Mouse (Mus musculus): ENCODE results near the gene Hmcn2. TPM values are rescaled to one million over a fixed set of nuclear protein-coding genes. Genes with fewer than 3 reads are reported as not detected.

The Hmcn2 gene
- polyA plus RNA-seq, 1 experiment from 2014 or later = not detected

DNA sequence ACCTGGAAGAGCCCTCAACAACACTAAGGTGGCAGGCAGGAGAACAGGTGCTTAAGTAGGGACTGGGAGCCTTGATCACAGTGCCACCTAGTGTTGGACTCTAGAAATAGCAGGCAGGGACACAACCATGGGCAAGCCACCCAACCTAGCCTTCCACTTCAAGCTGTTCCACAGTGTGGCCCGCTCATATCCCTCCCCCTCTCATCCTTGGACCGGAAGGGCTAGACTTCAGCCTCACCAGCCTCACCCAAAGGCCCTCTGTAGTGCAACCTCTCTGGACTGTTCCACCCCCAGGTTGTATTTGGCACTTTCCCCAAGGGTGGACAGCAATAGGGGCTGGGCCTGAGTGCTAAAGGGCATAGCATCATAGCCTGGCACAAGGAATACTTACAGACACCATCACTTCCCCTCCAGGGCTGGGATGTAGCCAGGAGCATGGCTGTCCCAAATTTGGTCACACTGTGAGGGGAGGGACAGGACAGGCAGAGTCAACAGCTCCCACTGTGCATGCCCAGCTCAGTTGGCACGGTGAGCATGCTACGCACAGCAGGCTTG lies 67.2 kb downstream of the Hmcn2 start:
- Histone ChIP-seq H3K4me2 (ENCODE audit: low read depth, severe bottlenecking) (no peak overlapping the region), H3K27me3 (ENCODE audit: control insufficient read depth, insufficient read depth, low read length) (no peaks in the 10 kb centered on the region), H3K4me1 (ENCODE audit: control insufficient read depth, insufficient read depth, low read length) (no peaks in the 10 kb centered on the region), H3K4me3 (ENCODE audit: low read depth, low read length) (no peak overlapping the region), H3K27ac (replicated peaks; ENCODE audit: low read depth, low read length) (no peak overlapping the region), H3K9me3 (ENCODE audit: control insufficient read depth, low read length) (no peaks in the 10 kb centered on the region), H3K36me3 (ENCODE audit: control insufficient read depth, insufficient read depth, low read length) (no peaks in the 10 kb centered on the region), H3K9ac (ENCODE audit: low read length) (no peak overlapping the region)
- 0 out of 2 replicates have a peak, but pooled peaks have one; percentile 3 for ATAC-seq (ENCODE audit: insufficient number of reproducible peaks, low FRiP score, low TSS enrichment, low read depth)
- 48% methylated on average over 4 of the region's 4 CpGs for WGBS
- peak; percentile 70 for DNase-seq (ENCODE audit: low spot score)

GRCm38 (mm10) chr2:31382952-31383351 lies 68.7 kb downstream of the Hmcn2 start:
- WGBS = 18% methylated on average over 4 of the region's 4 CpGs
- Histone ChIP-seq H3K36me3 (ENCODE audit: control insufficient read depth, insufficient read depth, low read length) (no peaks in the 10 kb centered on the region), H3K4me1 (ENCODE audit: control insufficient read depth, insufficient read depth, low read length) (no peaks in the 10 kb centered on the region), H3K27me3 (ENCODE audit: control insufficient read depth, insufficient read depth, low read length) (no peaks in the 10 kb centered on the region), H3K9me3 (ENCODE audit: control insufficient read depth, low read length) (no peaks in the 10 kb centered on the region), H3K27ac (replicated peaks; ENCODE audit: low read depth, low read length) (no peak overlapping the region), H3K4me3 (ENCODE audit: low read depth, low read length) (no peak overlapping the region), H3K4me2 (ENCODE audit: low read depth, severe bottlenecking) (no peak overlapping the region), H3K9ac (ENCODE audit: low read length) (no peak overlapping the region)
- DNase-seq (ENCODE audit: low spot score) (peak; percentile 46), ATAC-seq (ENCODE audit: insufficient number of reproducible peaks, low FRiP score, low TSS enrichment, low read depth) (no peak)

DNA sequence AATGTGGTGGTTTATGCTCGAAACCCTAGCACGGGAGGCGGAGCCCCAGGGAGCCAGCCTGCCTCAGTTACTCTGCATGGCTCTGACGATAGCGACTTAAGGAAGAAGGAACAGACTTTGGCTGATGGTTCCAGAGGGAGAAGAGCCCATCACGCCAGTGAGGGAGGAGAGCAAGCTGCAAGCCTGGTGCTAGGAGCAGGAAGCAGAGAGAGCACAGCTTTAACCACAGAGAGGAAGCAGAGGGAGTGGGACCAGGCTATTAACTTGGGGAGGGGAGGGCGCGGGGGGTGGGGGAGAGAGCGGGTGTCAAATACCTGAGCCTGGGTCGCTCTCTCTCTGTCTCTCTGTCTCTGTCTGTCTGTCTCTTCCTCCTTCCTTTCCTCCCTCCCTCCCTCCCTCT lies 102.8 kb downstream of the Hmcn2 start:
- WGBS = 55% methylated on average over 10 of the region's 10 CpGs
- Histone ChIP-seq H3K4me2 (ENCODE audit: low read depth, severe bottlenecking) (no peak overlapping the region), H3K27me3 (ENCODE audit: control insufficient read depth, insufficient read depth, low read length) (no peaks in the 10 kb centered on the region), H3K4me1 (ENCODE audit: control insufficient read depth, insufficient read depth, low read length) (no peaks in the 10 kb centered on the region), H3K4me3 (ENCODE audit: low read depth, low read length) (no peak overlapping the region), H3K36me3 (ENCODE audit: control insufficient read depth, insufficient read depth, low read length) (no peaks in the 10 kb centered on the region), H3K9me3 (ENCODE audit: control insufficient read depth, low read length) (no peaks in the 10 kb centered on the region), H3K27ac (replicated peaks; ENCODE audit: low read depth, low read length) (no peak overlapping the region), H3K9ac (ENCODE audit: low read length) (no peak overlapping the region)
- ATAC-seq (ENCODE audit: insufficient number of reproducible peaks, low FRiP score, low TSS enrichment, low read depth) (no peak), DNase-seq (ENCODE audit: low spot score) (no peak)

- ATAC-seq (ENCODE audit: insufficient number of reproducible peaks, low FRiP score, low TSS enrichment, low read depth) = no peak
These were observed 103.8 kb downstream of the Hmcn2 start for GRCm38 (mm10) chr2:31418021-31418420.

GRCm38 (mm10) chr2:31418571-31418970 lies 104.4 kb downstream of the Hmcn2 start:
- no peak overlapping the region for H3K27ac ChIP-seq (replicated peaks; ENCODE audit: low read depth, low read length)
- DNase-seq (ENCODE audit: low spot score) = no peak
- no peak for ATAC-seq (ENCODE audit: insufficient number of reproducible peaks, low FRiP score, low TSS enrichment, low read depth)

More at GRCm38 (mm10) chr2:31418021-31418420, 103.8 kb downstream of the Hmcn2 start:
- H3K9me3 ChIP-seq (ENCODE audit: control insufficient read depth, low read length) = no peaks in the 10 kb centered on the region
- H3K27me3 ChIP-seq (ENCODE audit: control insufficient read depth, insufficient read depth, low read length) = no peaks in the 10 kb centered on the region
- H3K9ac ChIP-seq (ENCODE audit: low read length) = no peak overlapping the region
- no peak overlapping the region for H3K4me2 ChIP-seq (ENCODE audit: low read depth, severe bottlenecking)
- WGBS = 89% methylated on average over 5 of the region's 5 CpGs
- no peak overlapping the region for H3K27ac ChIP-seq (replicated peaks; ENCODE audit: low read depth, low read length)
- no peaks in the 10 kb centered on the region for H3K36me3 ChIP-seq (ENCODE audit: control insufficient read depth, insufficient read depth, low read length)
- no peak for DNase-seq (ENCODE audit: low spot score)
- H3K4me1 ChIP-seq (ENCODE audit: control insufficient read depth, insufficient read depth, low read length) = no peaks in the 10 kb centered on the region
- H3K4me3 ChIP-seq (ENCODE audit: low read depth, low read length) = no peak overlapping the region

DNA sequence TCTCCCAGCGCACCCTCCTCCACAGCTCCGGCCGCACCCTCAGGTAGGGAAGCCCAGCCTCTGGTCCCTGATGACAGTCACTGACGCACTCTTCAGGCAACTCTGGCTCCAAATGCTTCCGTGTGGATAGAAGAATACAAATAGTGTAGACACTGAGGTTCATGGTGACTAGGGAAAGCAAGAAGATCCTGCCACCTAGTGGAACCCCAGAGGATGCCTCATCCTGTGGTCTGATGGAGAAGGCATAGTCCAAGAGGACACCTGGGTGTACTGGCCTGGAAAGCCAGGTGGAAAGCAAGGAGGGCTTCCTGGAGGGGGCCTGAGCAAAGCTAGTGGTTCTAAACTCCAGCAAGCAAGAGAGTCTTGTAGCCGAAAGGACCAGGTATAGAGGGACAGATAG lies 106.7 kb downstream of the Hmcn2 start:
- Histone ChIP-seq H3K4me2 (ENCODE audit: low read depth, severe bottlenecking) (no peak overlapping the region), H3K4me1 (ENCODE audit: control insufficient read depth, insufficient read depth, low read length) (no peaks in the 10 kb centered on the region), H3K4me3 (ENCODE audit: low read depth, low read length) (no peak overlapping the region), H3K27me3 (ENCODE audit: control insufficient read depth, insufficient read depth, low read length) (no peaks in the 10 kb centered on the region), H3K9me3 (ENCODE audit: control insufficient read depth, low read length) (no peaks in the 10 kb centered on the region), H3K27ac (replicated peaks; ENCODE audit: low read depth, low read length) (no peak overlapping the region), H3K9ac (ENCODE audit: low read length) (no peak overlapping the region), H3K36me3 (ENCODE audit: control insufficient read depth, insufficient read depth, low read length) (no peaks in the 10 kb centered on the region)
- ATAC-seq (ENCODE audit: insufficient number of reproducible peaks, low FRiP score, low TSS enrichment, low read depth) (no peak), DNase-seq (ENCODE audit: low spot score) (no peak)
- 78% methylated on average over 6 of the region's 6 CpGs for WGBS

More at GRCm38 (mm10) chr2:31418571-31418970, 104.4 kb downstream of the Hmcn2 start:
- H3K36me3 ChIP-seq (ENCODE audit: control insufficient read depth, insufficient read depth, low read length) = no peaks in the 10 kb centered on the region
- no peaks in the 10 kb centered on the region for H3K4me1 ChIP-seq (ENCODE audit: control insufficient read depth, insufficient read depth, low read length)
- no peak overlapping the region for H3K9ac ChIP-seq (ENCODE audit: low read length)
- H3K4me3 ChIP-seq (ENCODE audit: low read depth, low read length) = no peak overlapping the region
- no peak overlapping the region for H3K4me2 ChIP-seq (ENCODE audit: low read depth, severe bottlenecking)
- WGBS = 33% methylated on average over 8 of the region's 8 CpGs
- H3K9me3 ChIP-seq (ENCODE audit: control insufficient read depth, low read length) = no peaks in the 10 kb centered on the region
- no peaks in the 10 kb centered on the region for H3K27me3 ChIP-seq (ENCODE audit: control insufficient read depth, insufficient read depth, low read length)

- H3K27me3 ChIP-seq (ENCODE audit: control insufficient read depth, insufficient read depth, low read length) = no peaks in the 10 kb centered on the region
- no peak overlapping the region for H3K9ac ChIP-seq (ENCODE audit: low read length)
- no peaks in the 10 kb centered on the region for H3K36me3 ChIP-seq (ENCODE audit: control insufficient read depth, insufficient read depth, low read length)
- no peak overlapping the region for H3K4me2 ChIP-seq (ENCODE audit: low read depth, severe bottlenecking)
- 65% methylated on average over 6 of the region's 6 CpGs for WGBS
- DNase-seq (ENCODE audit: low spot score) (no peak), ATAC-seq (ENCODE audit: insufficient number of reproducible peaks, low FRiP score, low TSS enrichment, low read depth) (no peak)
- no peaks in the 10 kb centered on the region for H3K9me3 ChIP-seq (ENCODE audit: control insufficient read depth, low read length)
- H3K4me1 ChIP-seq (ENCODE audit: control insufficient read depth, insufficient read depth, low read length) = no peaks in the 10 kb centered on the region
- no peak overlapping the region for H3K4me3 ChIP-seq (ENCODE audit: low read depth, low read length)
- H3K27ac ChIP-seq (replicated peaks; ENCODE audit: low read depth, low read length) = no peak overlapping the region
These were observed 108.4 kb downstream of the Hmcn2 start for GRCm38 (mm10) chr2:31422576-31422975.

- WGBS = 86% methylated on average over 5 of the region's 5 CpGs
- Histone ChIP-seq H3K9me3 (ENCODE audit: control insufficient read depth, low read length) (no peaks in the 10 kb centered on the region), H3K27ac (replicated peaks; ENCODE audit: low read depth, low read length) (no peak overlapping the region), H3K27me3 (ENCODE audit: control insufficient read depth, insufficient read depth, low read length) (no peaks in the 10 kb centered on the region), H3K9ac (ENCODE audit: low read length) (no peak overlapping the region), H3K4me1 (ENCODE audit: control insufficient read depth, insufficient read depth, low read length) (no peaks in the 10 kb centered on the region), H3K36me3 (ENCODE audit: control insufficient read depth, insufficient read depth, low read length) (no peaks in the 10 kb centered on the region), H3K4me2 (ENCODE audit: low read depth, severe bottlenecking) (no peak overlapping the region), H3K4me3 (ENCODE audit: low read depth, low read length) (no peak overlapping the region)
- DNase-seq (ENCODE audit: low spot score) (no peak), ATAC-seq (ENCODE audit: insufficient number of reproducible peaks, low FRiP score, low TSS enrichment, low read depth) (no peak)
These were observed 117.3 kb downstream of the Hmcn2 start for GRCm38 (mm10) chr2:31431477-31431876.

GRCm38 (mm10) chr2:31434746-31435145 lies 120.5 kb downstream of the Hmcn2 start:
- Histone ChIP-seq H3K4me1 (ENCODE audit: control insufficient read depth, insufficient read depth, low read length) (no peaks in the 10 kb centered on the region), H3K36me3 (ENCODE audit: control insufficient read depth, insufficient read depth, low read length) (no peaks in the 10 kb centered on the region), H3K27ac (replicated peaks; ENCODE audit: low read depth, low read length) (no peak overlapping the region), H3K4me3 (ENCODE audit: low read depth, low read length) (no peak overlapping the region), H3K9me3 (ENCODE audit: control insufficient read depth, low read length) (no peaks in the 10 kb centered on the region), H3K4me2 (ENCODE audit: low read depth, severe bottlenecking) (no peak overlapping the region), H3K27me3 (ENCODE audit: control insufficient read depth, insufficient read depth, low read length) (no peaks in the 10 kb centered on the region), H3K9ac (ENCODE audit: low read length) (no peak overlapping the region)
- DNase-seq (ENCODE audit: low spot score) = no peak
- no peak for ATAC-seq (ENCODE audit: insufficient number of reproducible peaks, low FRiP score, low TSS enrichment, low read depth)
- WGBS = 71% methylated on average over 10 of the region's 10 CpGs

All from limb, embryonic 11.5 days (tissue).